Mouse (Mus musculus): ENCODE measurements at regions not wholly inside any gene's neighbourhood (a gene's known extent, or its start where the extent isn't known, plus 50 kb on each side); places are given as distances from the start of the nearest gene placed in this dataset.
"Not testable (repeated sequence)": the region's sequence is repeated elsewhere in the genome, so short reads cannot be mapped to it uniquely, and the experiment has no call there.

- Histone ChIP-seq H3K4me3 (no peak overlapping the region), H3K27ac (no peak overlapping the region), H3K4me1 (no peaks in the 10 kb centered on the region), H3K27me3 (ENCODE audit: low read depth, poor library complexity, severe bottlenecking) (no peaks in the 10 kb centered on the region), H3K36me3 (no peaks in the 10 kb centered on the region), H3K9me3 (replicated peaks) (no peaks in the 10 kb centered on the region)
- peak; percentile 25 for DNase-seq (ENCODE audit: low spot score)
- WGBS = 86% methylated on average over 4 of the region's 4 CpGs
Measured at GRCm38 (mm10) chr17:79538789-79539188, 72.9 kb upstream of the Rmdn2 start.

- Histone ChIP-seq H3K4me1 (no peaks in the 10 kb centered on the region), H3K9me3 (replicated peaks) (no peaks in the 10 kb centered on the region), H3K27ac (no peak overlapping the region), H3K27me3 (ENCODE audit: low read depth, poor library complexity, severe bottlenecking) (no peaks in the 10 kb centered on the region), H3K4me3 (no peak overlapping the region), H3K36me3 (no peaks in the 10 kb centered on the region)
- 85% methylated on average over 1 of the region's 1 CpGs for WGBS
- no peak for DNase-seq (ENCODE audit: low spot score)
Measured at GRCm38 (mm10) chr17:79540038-79540437, 71.6 kb upstream of the Rmdn2 start.

GRCm38 (mm10) chr17:79540511-79540910, 71.2 kb upstream of the Rmdn2 start:
- Histone ChIP-seq H3K4me1 (no peaks in the 10 kb centered on the region), H3K36me3 (no peaks in the 10 kb centered on the region), H3K4me3 (no peak overlapping the region), H3K9me3 (replicated peaks) (no peaks in the 10 kb centered on the region), H3K27me3 (ENCODE audit: low read depth, poor library complexity, severe bottlenecking) (no peaks in the 10 kb centered on the region), H3K27ac (no peak overlapping the region)
- WGBS = 93% methylated on average over 2 of the region's 2 CpGs
- DNase-seq (ENCODE audit: low spot score) = no peak

GRCm38 (mm10) chr17:79543907-79544522, 67.6 kb upstream of the Rmdn2 start:
- no peaks in the 10 kb centered on the region for H3K27me3 ChIP-seq (ENCODE audit: low read depth, poor library complexity, severe bottlenecking)
- no peaks in the 10 kb centered on the region for H3K9me3 ChIP-seq (replicated peaks)
- H3K4me3 ChIP-seq = no peak overlapping the region
- H3K4me1 ChIP-seq = no peaks in the 10 kb centered on the region
- WGBS = 87% methylated on average over 7 of the region's 7 CpGs
- H3K27ac ChIP-seq = no peak overlapping the region
- DNase-seq (ENCODE audit: low spot score) = peak; percentile 25
- no peaks in the 10 kb centered on the region for H3K36me3 ChIP-seq

GRCm38 (mm10) chr17:79545878-79546277, 65.8 kb upstream of the Rmdn2 start:
- DNase-seq (ENCODE audit: low spot score) = peak; percentile 12
- no peaks in the 10 kb centered on the region for H3K27me3 ChIP-seq (ENCODE audit: low read depth, poor library complexity, severe bottlenecking)
- WGBS = 91% methylated on average over 2 of the region's 2 CpGs
- no peaks in the 10 kb centered on the region for H3K4me1 ChIP-seq
- H3K4me3 ChIP-seq = no peak overlapping the region
- H3K36me3 ChIP-seq = no peaks in the 10 kb centered on the region
- no peaks in the 10 kb centered on the region for H3K9me3 ChIP-seq (replicated peaks)
- H3K27ac ChIP-seq = no peak overlapping the region

GRCm38 (mm10) chr17:79547075-79547474, 64.6 kb upstream of the Rmdn2 start:
- no peaks in the 10 kb centered on the region for H3K27me3 ChIP-seq (ENCODE audit: low read depth, poor library complexity, severe bottlenecking)
- H3K4me3 ChIP-seq = no peak overlapping the region
- H3K36me3 ChIP-seq = no peaks in the 10 kb centered on the region
- H3K4me1 ChIP-seq = no peaks in the 10 kb centered on the region
- WGBS = 94% methylated on average over 2 of the region's 2 CpGs
- no peak for DNase-seq (ENCODE audit: low spot score)
- no peaks in the 10 kb centered on the region for H3K9me3 ChIP-seq (replicated peaks)
- H3K27ac ChIP-seq = no peak overlapping the region

- Histone ChIP-seq H3K4me3 (no peak overlapping the region), H3K27me3 (ENCODE audit: low read depth, poor library complexity, severe bottlenecking) (no peaks in the 10 kb centered on the region), H3K9me3 (replicated peaks) (no peaks in the 10 kb centered on the region), H3K27ac (no peak overlapping the region), H3K36me3 (no peaks in the 10 kb centered on the region), H3K4me1 (no peaks in the 10 kb centered on the region)
- WGBS = 86% methylated on average over 3 of the region's 3 CpGs
- DNase-seq (ENCODE audit: low spot score) = peak; percentile 23
Measured at GRCm38 (mm10) chr17:79547524-79547923, 64.1 kb upstream of the Rmdn2 start.

GRCm38 (mm10) chr17:79550409-79550808, 61.3 kb upstream of the Rmdn2 start:
- not testable (repeated sequence) for H3K4me3 ChIP-seq; H3K4me1 ChIP-seq; H3K9me3 ChIP-seq (replicated peaks); DNase-seq (ENCODE audit: low spot score); H3K36me3 ChIP-seq; H3K27me3 ChIP-seq (ENCODE audit: low read depth, poor library complexity, severe bottlenecking); H3K27ac ChIP-seq
- WGBS = 85% methylated on average over 1 of the region's 1 CpGs

- no peak overlapping the region for H3K27ac ChIP-seq
- H3K36me3 ChIP-seq = no peaks in the 10 kb centered on the region
- H3K27me3 ChIP-seq (ENCODE audit: low read depth, poor library complexity, severe bottlenecking) = no peaks in the 10 kb centered on the region
- H3K4me1 ChIP-seq = no peaks in the 10 kb centered on the region
- 91% methylated on average over 2 of the region's 2 CpGs for WGBS
- H3K9me3 ChIP-seq (replicated peaks) = no peaks in the 10 kb centered on the region
- no peak overlapping the region for H3K4me3 ChIP-seq
- DNase-seq (ENCODE audit: low spot score) = peak; percentile 9
Measured at GRCm38 (mm10) chr17:79553850-79554249, 57.8 kb upstream of the Rmdn2 start.

- no peak for DNase-seq (ENCODE audit: low spot score)
- H3K27me3 ChIP-seq (ENCODE audit: low read depth, poor library complexity, severe bottlenecking) = no peaks in the 10 kb centered on the region
- H3K4me3 ChIP-seq = no peak overlapping the region
- H3K36me3 ChIP-seq = no peaks in the 10 kb centered on the region
- no peak overlapping the region for H3K27ac ChIP-seq
- 86% methylated on average over 1 of the region's 1 CpGs for WGBS
- no peaks in the 10 kb centered on the region for H3K4me1 ChIP-seq
- peaks cover 9% of the 10 kb centered on the region; the same call in 1 of the 2 replicates for H3K9me3 ChIP-seq (replicated peaks)
Measured at GRCm38 (mm10) chr17:79555593-79555992, 56.1 kb upstream of the Rmdn2 start.

Data from limb, embryonic 10.5 days (tissue).